Comparison of ENCODE assay signal across 7 mouse cellular contexts in the genomic region with DNA sequence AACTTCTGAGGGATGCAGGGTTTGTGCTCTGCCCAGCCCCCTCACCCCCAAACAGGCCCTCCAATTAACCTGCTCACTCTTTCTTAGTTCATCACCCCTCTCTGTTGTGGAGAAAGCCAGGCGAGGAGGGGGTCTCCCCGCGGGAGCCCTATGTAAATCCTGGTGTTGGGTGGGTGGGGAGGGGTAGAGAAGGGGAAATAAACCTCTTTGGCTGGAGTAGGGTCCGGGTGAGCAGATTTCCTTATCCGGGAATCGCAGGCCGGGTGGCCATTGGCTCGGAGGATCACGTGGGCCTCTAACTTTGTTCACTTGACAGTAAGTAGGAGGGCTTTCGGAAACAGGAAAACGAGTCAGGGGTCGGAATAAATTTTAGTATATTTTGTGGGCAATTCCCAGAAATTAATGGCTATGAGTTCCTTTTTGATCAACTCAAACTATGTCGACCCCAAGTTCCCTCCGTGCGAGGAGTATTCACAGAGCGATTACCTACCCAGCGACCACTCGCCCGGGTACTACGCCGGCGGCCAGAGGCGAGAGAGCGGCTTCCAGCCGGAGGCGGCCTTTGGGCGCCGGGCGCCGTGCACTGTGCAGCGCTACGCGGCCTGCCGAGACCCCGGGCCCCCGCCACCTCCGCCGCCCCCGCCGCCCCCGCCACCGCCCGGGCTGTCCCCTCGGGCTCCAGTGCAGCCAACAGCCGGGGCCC. TPM values are rescaled to one million over a fixed set of nuclear protein-coding genes. Genes with fewer than 3 reads are reported as not detected.
DNase-seq lines count a peak whose midpoint lies in the region; ATAC-seq and TF ChIP-seq lines count a peak whose summit lies in the region.

No protein-coding gene starts in this region.

- H3K4me3 ChIP-seq in embryonic facial prominence, embryonic 10.5 days = peak overlapping the region; percentile 54
- peak overlapping the region; percentile 73 for H3K4me3 ChIP-seq in limb, embryonic 10.5 days
- no peak overlapping the region for H3K4me3 ChIP-seq in layer of hippocampus, adult 2 months

- no peaks in the 10 kb centered on the region for H3K9me3 ChIP-seq in embryonic facial prominence, embryonic 10.5 days
- H3K9me3 ChIP-seq in limb, embryonic 10.5 days (replicated peaks) = no peaks in the 10 kb centered on the region

- peaks cover 11% of the 10 kb centered on the region for H3K4me1 ChIP-seq in embryonic facial prominence, embryonic 10.5 days
- peaks cover 98% of the 10 kb centered on the region for H3K4me1 ChIP-seq in limb, embryonic 10.5 days

- under 1% methylated on average over 44 of the region's 45 CpGs for WGBS in embryonic facial prominence, embryonic 10.5 days
- WGBS in limb, embryonic 10.5 days = under 1% methylated on average over 33 of the region's 45 CpGs

- peak; percentile 77 for DNase-seq in embryonic facial prominence, embryonic 10.5 days (ENCODE audit: low spot score)
- peak; percentile 45 for DNase-seq in heart, postnatal 25 days (ENCODE audit: low spot score)
- peak; percentile 85 for DNase-seq in limb, embryonic 10.5 days (ENCODE audit: low spot score)
- peak; percentile 90 for DNase-seq in mesoderm, embryonic 11.5 days (ENCODE audit: low read depth, low spot score)
- peak; percentile 29 for DNase-seq in thymus, postnatal 0 days (ENCODE audit: low spot score)
- DNase-seq in layer of hippocampus, adult 2 months (ENCODE audit: low spot score in 2 of 2) = no peak

- TF ChIP-seq CTCF in layer of hippocampus, adult 2 months (conservative IDR thresholded peaks at IDR 0.05) = no peak

- no peak overlapping the region; the same call in 1 of the 2 replicates for H3K27ac ChIP-seq in embryonic facial prominence, embryonic 10.5 days (replicated peaks)
- H3K27ac ChIP-seq in limb, embryonic 10.5 days = peak overlapping the region; percentile 94
- no peak overlapping the region for H3K27ac ChIP-seq in layer of hippocampus, adult 2 months

- peak; percentile 61 for ATAC-seq in activated CD4-positive, CD25-positive, alpha-beta regulatory T cell, adult 4 months

- no peaks in the 10 kb centered on the region for H3K36me3 ChIP-seq in embryonic facial prominence, embryonic 10.5 days (replicated peaks)
- no peaks in the 10 kb centered on the region for H3K36me3 ChIP-seq in limb, embryonic 10.5 days

- peaks cover 100% of the 10 kb centered on the region for H3K27me3 ChIP-seq in embryonic facial prominence, embryonic 10.5 days (replicated peaks; ENCODE audit: low read depth, poor library complexity, severe bottlenecking)
- peaks cover 96% of the 10 kb centered on the region for H3K27me3 ChIP-seq in limb, embryonic 10.5 days (ENCODE audit: low read depth, poor library complexity, severe bottlenecking)

- intact Hi-C loops in heart, postnatal 25 days (cut with DNase I) = loop anchor here (5.0 kb wide), 1 partner anchor 34 kb away; a partner anchor contains a TSS

RNA-seq across cellular contexts. Expression of a gene that starts 0.5 kb away (rescaled TPM):
- polyA plus RNA-seq in activated CD4-positive, CD25-positive, alpha-beta regulatory T cell, adult 4 months (2017; shearing (Covaris generic)) = 1 to 10 TPM in 1 of 2 experiments, under 1 TPM in 1; 0.98 to 1.1 TPM
- 0.09 and 0.23 TPM in 2 replicates for polyA plus RNA-seq in embryonic facial prominence, embryonic 10.5 days (2016; fragmentation: Nextera tagmentation; extraction: Ambion mirVana)
- total RNA-seq in heart, postnatal 25 days (2021) = under 1 TPM; 0.57 to 0.59 TPM
- polyA plus RNA-seq in limb, embryonic 10.5 days (2016; fragmentation: Nextera tagmentation; extraction: Ambion mirVana) = 0.89 and 1.2 TPM in 2 replicates
- polyA plus RNA-seq in thymus, postnatal 0 days (2015; fragmentation: Nextera tagmentation; extraction: Ambion mirVana) = 0.09 and 0.20 TPM in 2 replicates
- total RNA-seq in layer of hippocampus, adult 2 months (2021) = not detected

RNA-seq across cellular contexts. Expression of a gene that starts 4.6 kb away (rescaled TPM):
- not detected for polyA plus RNA-seq in activated CD4-positive, CD25-positive, alpha-beta regulatory T cell, adult 4 months (2017; shearing (Covaris generic))
- polyA plus RNA-seq in embryonic facial prominence, embryonic 10.5 days (2016; fragmentation: Nextera tagmentation; extraction: Ambion mirVana) = 0.69 and 3.4 TPM in 2 replicates
- under 1 TPM; 0.36 to 0.45 TPM for total RNA-seq in heart, postnatal 25 days (2021)
- 0.76 and 1.0 TPM in 2 replicates for polyA plus RNA-seq in limb, embryonic 10.5 days (2016; fragmentation: Nextera tagmentation; extraction: Ambion mirVana)
- polyA plus RNA-seq in thymus, postnatal 0 days (2015; fragmentation: Nextera tagmentation; extraction: Ambion mirVana) = 0.18 and 0.30 TPM in 2 replicates
- total RNA-seq in layer of hippocampus, adult 2 months (2021) = not detected

RNA-seq across cellular contexts. Expression of a gene that starts 15.4 kb away (rescaled TPM):
- not detected for polyA plus RNA-seq in activated CD4-positive, CD25-positive, alpha-beta regulatory T cell, adult 4 months (2017; shearing (Covaris generic))
- polyA plus RNA-seq in embryonic facial prominence, embryonic 10.5 days (2016; fragmentation: Nextera tagmentation; extraction: Ambion mirVana) = 0.07 and 0.28 TPM in 2 replicates
- total RNA-seq in heart, postnatal 25 days (2021) = under 1 TPM; 0.10 to 0.14 TPM
- polyA plus RNA-seq in limb, embryonic 10.5 days (2016; fragmentation: Nextera tagmentation; extraction: Ambion mirVana) = 5.5 and 5.9 TPM in 2 replicates
- 0.15 and 0.16 TPM in 2 replicates for polyA plus RNA-seq in thymus, postnatal 0 days (2015; fragmentation: Nextera tagmentation; extraction: Ambion mirVana)
- total RNA-seq in layer of hippocampus, adult 2 months (2021) = not detected

RNA-seq across cellular contexts. Expression of a gene that starts 26.2 kb away (rescaled TPM):
- not detected for polyA plus RNA-seq in activated CD4-positive, CD25-positive, alpha-beta regulatory T cell, adult 4 months (2017; shearing (Covaris generic))
- polyA plus RNA-seq in embryonic facial prominence, embryonic 10.5 days (2016; fragmentation: Nextera tagmentation; extraction: Ambion mirVana) = 0.15 TPM in 1 of 2 replicates, not detected in the other
- total RNA-seq in heart, postnatal 25 days (2021) = not detected
- polyA plus RNA-seq in limb, embryonic 10.5 days (2016; fragmentation: Nextera tagmentation; extraction: Ambion mirVana) = 6.1 and 7.9 TPM in 2 replicates
- 0.10 TPM in 1 of 2 replicates, not detected in the other for polyA plus RNA-seq in thymus, postnatal 0 days (2015; fragmentation: Nextera tagmentation; extraction: Ambion mirVana)
- total RNA-seq in layer of hippocampus, adult 2 months (2021) = not detected

RNA-seq across cellular contexts. Expression of a gene that starts 31.8 kb away (rescaled TPM):
- not detected for polyA plus RNA-seq in activated CD4-positive, CD25-positive, alpha-beta regulatory T cell, adult 4 months (2017; shearing (Covaris generic))
- polyA plus RNA-seq in embryonic facial prominence, embryonic 10.5 days (2016; fragmentation: Nextera tagmentation; extraction: Ambion mirVana) = 5.8 and 17.0 TPM in 2 replicates
- total RNA-seq in heart, postnatal 25 days (2021) = 1 to 10 TPM in 1 of 2 experiments, under 1 TPM in 1; 0.81 to 1.3 TPM
- 11.3 and 13.5 TPM in 2 replicates for polyA plus RNA-seq in limb, embryonic 10.5 days (2016; fragmentation: Nextera tagmentation; extraction: Ambion mirVana)
- polyA plus RNA-seq in thymus, postnatal 0 days (2015; fragmentation: Nextera tagmentation; extraction: Ambion mirVana) = 1.3 and 1.4 TPM in 2 replicates
- not detected for total RNA-seq in layer of hippocampus, adult 2 months (2021)

Comparison
In these comparisons a context has a peak if more than half of its experiments do, and no peak if none do; other contexts are left out.
1. DNase-seq: peak in embryonic facial prominence, embryonic 10.5 days (single experiment), heart, postnatal 25 days (single experiment), limb, embryonic 10.5 days (single experiment), mesoderm, embryonic 11.5 days (single experiment) and thymus, postnatal 0 days (single experiment); none in layer of hippocampus, adult 2 months (0 of 2).